Mouse (Mus musculus): Measurements from ENCODE around the gene Ap1s1. TPM values are rescaled to one million over a fixed set of nuclear protein-coding genes. Genes with fewer than 3 reads are reported as not detected.

Ap1s1 gene
- total and polyA plus RNA-seq, 3 experiments, result 154 to 218 (median 211) TPM

GRCm38 (mm10) chr5:137074191-137074651, 28.3 kb upstream of the Ap1s1 start:
- Histone ChIP-seq H3K27me3 (ENCODE audit: control insufficient read depth in 1 of 2, insufficient read depth in 2 of 2, low read length in 2 of 2) (no peaks in the 10 kb centered on the region), H3K36me3 (ENCODE audit: control insufficient read depth in 1 of 2, insufficient read depth in 2 of 2, low read length in 2 of 2) (peaks cover 0 to 13% of the 10 kb centered on the region in 2 experiments; a peak in 2 of 4 replicates), H3K79me2 (ENCODE audit: control insufficient read depth, insufficient read depth, low read length, poor library complexity) (no peaks in the 10 kb centered on the region), H3K9me3 (replicated peaks; ENCODE audit: insufficient read depth, low read length) (no peaks in the 10 kb centered on the region), H3K9ac (ENCODE audit: control insufficient read depth, low read depth, low read length, poor library complexity, severe bottlenecking) (no peak overlapping the region), H3K4me3 (ENCODE audit: control insufficient read depth in 1 of 2, insufficient read depth in 1 of 2, low read depth in 2 of 2, low read length in 2 of 2) (no peak overlapping the region), H3K4me1 (ENCODE audit: control insufficient read depth in 1 of 2, insufficient read depth in 2 of 2, low read length in 2 of 2) (peaks cover 5 to 26% of the 10 kb centered on the region in 2 experiments; a peak in 3 of 4 replicates), H3K27ac (ENCODE audit: control insufficient read depth, low read depth, low read length) (no peak overlapping the region)
- DNase-seq (ENCODE audit: low read depth, low spot score), result no peak
- TF ChIP-seq USF1 (IDR thresholded peaks at IDR 0.05; ENCODE audit: low read depth, low read length) (no peak), HCFC1 (IDR thresholded peaks at IDR 0.05; ENCODE audit: low read depth, low read length) (no peak), TBP (IDR thresholded peaks at IDR 0.05; ENCODE audit: low read depth, low read length) (no peak), E2F4 (IDR thresholded peaks at IDR 0.05; ENCODE audit: borderline replicate concordance, low read depth, low read length) (no peak), KAT2A (conservative IDR thresholded peaks at IDR 0.05; ENCODE audit: low read depth, low read length) (no peak), MAZ (IDR thresholded peaks at IDR 0.05; ENCODE audit: low read depth, low read length) (no peak), ZC3H11A (IDR thresholded peaks at IDR 0.05; ENCODE audit: low read depth, low read length) (no peak), POLR2AphosphoS2 (IDR thresholded peaks at IDR 0.05; ENCODE audit: low read length) (no peak), MYC (IDR thresholded peaks at IDR 0.05; ENCODE audit: low read depth, low read length) (no peak), TCF12 (IDR thresholded peaks at IDR 0.05; ENCODE audit: low read depth, low read length) (no peak), CHD1 (IDR thresholded peaks at IDR 0.05; ENCODE audit: low read depth, low read length) (no peak), TAL1 (IDR thresholded peaks at IDR 0.05; ENCODE audit: low read length) (no peak), GABPA (IDR thresholded peaks at IDR 0.05; ENCODE audit: low read depth, low read length) (no peak), EP300 (IDR thresholded peaks at IDR 0.05; ENCODE audit: low read depth in 1 of 2, low read length in 2 of 2) (no peak), RCOR1 (IDR thresholded peaks at IDR 0.05; ENCODE audit: low read depth, low read length) (no peak), MAFK (IDR thresholded peaks at IDR 0.05; ENCODE audit: borderline replicate concordance, low read depth, low read length) (no peak)

GRCm38 (mm10) chr5:137073141-137073540, 27.2 kb upstream of the Ap1s1 start:
- Histone ChIP-seq H3K4me3 (ENCODE audit: control insufficient read depth in 1 of 2, insufficient read depth in 1 of 2, low read depth in 2 of 2, low read length in 2 of 2) (no peak overlapping the region), H3K9ac (ENCODE audit: control insufficient read depth, low read depth, low read length, poor library complexity, severe bottlenecking) (no peak overlapping the region), H3K27ac (ENCODE audit: control insufficient read depth, low read depth, low read length) (no peak overlapping the region), H3K4me1 (ENCODE audit: control insufficient read depth in 1 of 2, insufficient read depth in 2 of 2, low read length in 2 of 2) (peaks cover 5 to 25% of the 10 kb centered on the region in 2 experiments; a peak in 3 of 4 replicates), H3K79me2 (ENCODE audit: control insufficient read depth, insufficient read depth, low read length, poor library complexity) (no peaks in the 10 kb centered on the region), H3K36me3 (ENCODE audit: control insufficient read depth in 1 of 2, insufficient read depth in 2 of 2, low read length in 2 of 2) (peaks cover 0 to 15% of the 10 kb centered on the region in 2 experiments; a peak in 2 of 4 replicates), H3K9me3 (replicated peaks; ENCODE audit: insufficient read depth, low read length) (no peaks in the 10 kb centered on the region), H3K27me3 (ENCODE audit: control insufficient read depth in 1 of 2, insufficient read depth in 2 of 2, low read length in 2 of 2) (no peaks in the 10 kb centered on the region)
- DNase-seq (ENCODE audit: low read depth, low spot score), result no peak
- TF ChIP-seq BHLHE40 (IDR thresholded peaks at IDR 0.05; ENCODE audit: borderline replicate concordance, low read depth, low read length), result no peak
- no peak for TF ChIP-seq CHD2 (IDR thresholded peaks at IDR 0.05; ENCODE audit: low read length)
- no peak for TF ChIP-seq HCFC1 (IDR thresholded peaks at IDR 0.05; ENCODE audit: low read depth, low read length)
- no peak for TF ChIP-seq TBP (IDR thresholded peaks at IDR 0.05; ENCODE audit: low read depth, low read length)
- no peak for TF ChIP-seq RAD21 (IDR thresholded peaks at IDR 0.05; ENCODE audit: low read depth, low read length)
- no peak for TF ChIP-seq MAFK (IDR thresholded peaks at IDR 0.05; ENCODE audit: borderline replicate concordance, low read depth, low read length)
- TF ChIP-seq SMC3 (IDR thresholded peaks at IDR 0.05; ENCODE audit: low read depth, low read length), result no peak
- no peak for TF ChIP-seq TCF12 (IDR thresholded peaks at IDR 0.05; ENCODE audit: low read depth, low read length)
- TF ChIP-seq UBTF (IDR thresholded peaks at IDR 0.05; ENCODE audit: borderline replicate concordance, insufficient read depth, low read depth, low read length), result no peak
- TF ChIP-seq JUND (IDR thresholded peaks at IDR 0.05; ENCODE audit: low read depth, low read length), result no peak
